Mouse (Mus musculus): ENCODE results near the gene Tmed6. TPM values are rescaled to one million over a fixed set of nuclear protein-coding genes. Genes with fewer than 3 reads are reported as not detected.

Gene Tmed6
- total RNA-seq, 4 experiments from 2014 or later = not detected

Small RNA genes lying within 50 kb of the gene (microRNA-seq; reads per million reads assigned to microRNA genes)
- 0.67 to 0.88 reads per million in 2 experiments for gene Mir7075

Other genes with a start within 250 kb of the Tmed6 start
- gene Has3, start 195.4 kb downstream of the Tmed6 start, total RNA-seq (2022) = under 1 TPM; 0.14 to 0.62 (median 0.56) TPM
- gene Utp4, start 172.0 kb downstream of the Tmed6 start, total RNA-seq (2022) = 10 to 100 TPM; 38.8 to 43.1 (median 42.6) TPM
- 10 to 100 TPM; 36.2 to 42.9 (median 38.8) TPM for gene Sntb2, start 129.9 kb downstream of the Tmed6 start, total RNA-seq (2022)
- gene Vps4a, start 34.4 kb downstream of the Tmed6 start, total RNA-seq (2022) = 100 to 1,000 TPM in 3 of 4 experiments, 10 to 100 TPM in 1; 98.3 to 108 (median 103) TPM
- 10 to 100 TPM; 64.2 to 73.1 (median 71.8) TPM for gene Pdf, start 17.0 kb downstream of the Tmed6 start, total RNA-seq (2022)
- 10 to 100 TPM; 41.1 to 46.6 (median 44.1) TPM for gene Cog8, start 9.0 kb downstream of the Tmed6 start, total RNA-seq (2022)
- gene Nip7, start 8.8 kb downstream of the Tmed6 start, total RNA-seq (2022) = 10 to 100 TPM; 46.5 to 53.0 (median 48.8) TPM
- gene Terf2, start 30.9 kb upstream of the Tmed6 start, total RNA-seq (2022) = 10 to 100 TPM; 20.6 to 38.9 (median 30.3) TPM
- gene Cyb5b, start 85.0 kb upstream of the Tmed6 start, total RNA-seq (2022) = 100 to 1,000 TPM; 398 to 743 (median 524) TPM
- gene Nfat5, start 227.8 kb upstream of the Tmed6 start, total RNA-seq (2022) = 100 to 1,000 TPM; 130 to 228 (median 173) TPM